Mouse (Mus musculus): ENCODE measurements around the gene Ankrd23.

GRCm38 (mm10) chr1:36564101-36564500 is 27.4 kb upstream of the Ankrd23 start:
- TF ChIP-seq CTCF (IDR thresholded peaks at IDR 0.05; ENCODE audit: borderline replicate concordance, extremely low read depth, insufficient read depth, insufficient read length) = no peak
- no peak for TF ChIP-seq POLR2A (IDR thresholded peaks at IDR 0.05; ENCODE audit: borderline replicate concordance, extremely low read depth, insufficient read depth, insufficient read length, poor library complexity, severe bottlenecking)
